Mouse (Mus musculus) urinary bladder, postnatal 0 days (tissue): ENCODE results near the gene Fbln5. TPM values are rescaled to one million over a fixed set of nuclear protein-coding genes. Genes with fewer than 3 reads are reported as not detected.

Experiments used
- polyA plus RNA-seq: library from polyadenylated mRNA; unstranded; fragments of >200 nt; fragmentation: Nextera tagmentation; extraction: Ambion mirVana; gene quantifications from 2 replicates; pipeline ENCODE4 v1.2.1, GENCODE M21; 2015

Fbln5 gene
- 135 and 165 TPM in 2 replicates for polyA plus RNA-seq

GRCm38 (mm10) chr12:101818608-101819370 is at the start of gene Fbln5:
Gene Fbln5, minus strand, starts transcription at chr12:101819055.

GRCm38 (mm10) chr12:101718054-101718754 is 100.7 kb downstream of the Fbln5 start, which contains the start of gene Tc2n:
Gene Tc2n, minus strand, starts transcription at chr12:101718523.

Other genes with a start within 250 kb of the Fbln5 start
- 0.73 and 0.82 TPM in 2 replicates for gene Tc2n, start 100.5 kb downstream of the Fbln5 start, polyA plus RNA-seq
- 19.5 and 26.2 TPM in 2 replicates for gene Trip11, start 94.2 kb upstream of the Fbln5 start, polyA plus RNA-seq
- 10.2 and 11.6 TPM in 2 replicates for gene Atxn3, start 139.2 kb upstream of the Fbln5 start, polyA plus RNA-seq
- gene Cpsf2, start 156.9 kb upstream of the Fbln5 start, polyA plus RNA-seq = 13.6 and 16.3 TPM in 2 replicates